Mouse (Mus musculus) c-Kit-positive CD71-positive TER-119-positive erythroid progenitor cells, embryonic 14.5 days (primary cell): Measurements from ENCODE around the gene Bsph2.

Source experiments
- DNase-seq: peaks from one replicate; pipeline ENCODE4 v3.0.0-alpha.2; 2013; ENCODE audit warnings: low spot score

The Bsph2 gene

DNA sequence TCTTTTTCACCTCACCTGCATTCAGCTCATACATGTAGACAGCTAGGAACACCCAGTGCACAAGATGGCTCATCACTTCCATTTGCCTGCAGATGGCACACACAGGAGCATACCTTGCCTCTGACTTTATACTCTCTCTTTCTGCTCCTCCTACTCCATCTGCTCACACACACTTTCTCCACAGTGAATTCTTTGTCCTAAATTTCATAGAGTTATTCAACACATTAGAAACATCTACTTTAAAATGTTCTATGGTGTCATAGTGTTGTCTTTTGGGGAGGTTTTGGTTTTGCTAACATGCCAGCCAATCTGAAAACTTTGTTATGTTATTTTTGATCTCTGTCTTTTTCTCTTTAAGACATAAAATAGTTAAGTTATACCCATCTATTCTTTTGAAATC, at the start of gene Bsph2:
TSS of gene Bsph2 (minus strand) at position 101 of the 400 bp plus-strand sequence.
- no peak for DNase-seq

DNA sequence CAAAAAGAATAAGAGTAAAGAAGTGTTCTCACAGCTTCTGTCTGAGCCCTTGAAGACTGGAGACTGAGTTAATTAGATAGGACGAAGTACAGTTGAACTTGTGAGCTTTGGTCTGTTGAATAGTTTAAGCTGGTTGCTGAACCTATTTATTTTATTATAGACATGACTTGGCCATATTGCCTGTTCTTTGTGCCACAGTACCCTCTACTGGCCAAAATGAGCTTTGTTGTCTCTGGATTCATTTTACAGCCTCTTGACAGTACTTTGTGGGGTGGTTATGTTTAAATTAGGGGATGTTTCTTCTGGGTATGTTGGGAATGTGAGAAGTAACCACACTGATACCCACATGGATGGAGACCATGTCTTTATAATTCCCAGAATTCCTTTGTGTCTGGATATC, 59.3 kb downstream of the Bsph2 start:
- DNase-seq: no peak
